Mouse (Mus musculus) erythroblast, embryonic 14.5 days (primary cell): ENCODE data around the gene Kiz.

Experiments
- GATA1 ChIP-seq: IDR thresholded peaks from 2 replicates; pipeline ENCODE4 v1.6.1; 2012; ENCODE audit warnings: low read length, inconsistent platforms, mixed read lengths
- TAL1 ChIP-seq: IDR thresholded peaks from 3 replicates; pipeline ENCODE4 v1.6.1; 2012; ENCODE audit warnings: low read length, inconsistent platforms, mixed read lengths

DNA sequence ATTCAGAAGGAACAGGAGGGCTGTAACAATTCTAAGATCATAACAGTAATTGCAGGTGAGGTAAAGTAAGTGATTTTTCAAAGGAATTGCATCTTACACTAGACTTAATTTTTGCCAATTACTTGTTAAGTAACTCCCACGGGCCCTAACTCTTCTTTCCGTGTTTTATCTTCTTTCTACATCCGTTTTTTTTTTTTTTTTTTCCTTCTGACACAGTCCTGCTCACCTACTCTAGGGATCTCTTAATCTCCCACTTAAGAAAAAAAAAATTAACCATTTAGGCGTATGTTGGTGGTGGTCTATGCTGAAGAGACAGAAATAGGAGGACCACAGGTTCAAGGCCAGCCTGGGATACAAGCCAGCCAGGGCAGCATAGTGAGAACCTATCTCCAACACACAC is 1.2 kb downstream of the Kiz start:
- TF ChIP-seq GATA1 (no peak), TAL1 (no peak)
